Mouse (Mus musculus): ENCODE data around the gene Clhc1. TPM values are rescaled to one million over a fixed set of nuclear protein-coding genes. Genes with fewer than 3 reads are reported as not detected.

Clhc1 gene
- total RNA-seq, 2 experiments from 2014 or later = not detected

DNA sequence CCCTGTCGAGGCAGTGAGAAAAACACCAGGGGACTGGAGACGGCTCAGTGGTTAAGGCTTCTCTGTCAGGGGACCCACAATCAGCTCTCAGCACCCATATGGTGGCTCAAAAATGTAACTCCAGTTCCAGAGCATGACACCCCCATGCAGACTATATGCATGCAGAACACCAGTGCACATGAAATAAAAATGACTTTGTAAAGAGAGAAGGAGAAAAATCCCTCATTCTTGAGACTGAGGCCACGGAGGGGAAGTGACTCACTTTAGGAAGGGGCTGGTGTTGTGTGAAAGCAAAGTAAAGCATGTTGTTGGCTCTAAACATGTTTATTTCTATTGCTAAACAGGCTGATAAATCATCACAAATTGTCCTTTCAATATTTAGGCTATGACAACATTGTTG lies 13.2 kb downstream of the Clhc1 start:
- no peak for DNase-seq (ENCODE audit: low spot score)

DNA sequence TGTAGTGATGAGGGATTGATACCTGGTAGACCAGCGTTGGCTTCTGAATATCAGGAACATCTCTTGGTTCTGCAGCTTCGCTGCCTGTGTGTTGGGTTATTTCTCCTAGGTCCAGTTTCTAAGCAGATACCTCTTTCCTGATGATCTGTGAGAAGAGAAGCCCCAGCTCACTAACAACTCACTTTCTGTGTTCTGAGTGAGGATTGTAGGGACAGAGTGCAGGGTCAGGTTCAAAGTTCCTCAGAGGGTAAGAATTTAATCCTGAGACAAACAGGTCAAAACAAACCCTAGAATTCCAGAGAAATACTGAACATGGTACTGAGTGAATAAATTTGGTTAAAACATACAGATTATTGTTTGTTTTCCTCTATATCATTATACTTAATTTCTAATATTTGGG lies 15.7 kb downstream of the Clhc1 start:
- no peak for DNase-seq (ENCODE audit: low spot score)

DNA sequence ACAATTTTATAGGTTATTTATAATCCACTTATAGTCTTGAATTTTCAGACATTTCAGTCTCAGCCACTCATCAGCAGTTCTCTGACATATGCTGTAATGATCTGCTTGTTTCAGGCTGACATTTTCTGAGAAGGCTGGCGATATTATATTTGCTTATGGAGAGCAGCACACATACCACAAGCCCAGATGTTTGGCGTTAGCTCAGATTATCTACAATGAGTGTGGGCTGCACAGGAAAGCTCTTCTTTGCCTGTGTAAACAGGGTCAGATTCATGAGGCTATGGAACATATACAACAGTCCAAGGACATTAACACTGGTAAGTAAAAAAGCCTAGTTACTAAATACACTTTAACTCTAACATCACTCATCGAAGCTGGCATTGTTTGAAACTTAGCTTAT lies 23.8 kb downstream of the Clhc1 start:
- DNase-seq (ENCODE audit: low spot score) = no peak

DNA sequence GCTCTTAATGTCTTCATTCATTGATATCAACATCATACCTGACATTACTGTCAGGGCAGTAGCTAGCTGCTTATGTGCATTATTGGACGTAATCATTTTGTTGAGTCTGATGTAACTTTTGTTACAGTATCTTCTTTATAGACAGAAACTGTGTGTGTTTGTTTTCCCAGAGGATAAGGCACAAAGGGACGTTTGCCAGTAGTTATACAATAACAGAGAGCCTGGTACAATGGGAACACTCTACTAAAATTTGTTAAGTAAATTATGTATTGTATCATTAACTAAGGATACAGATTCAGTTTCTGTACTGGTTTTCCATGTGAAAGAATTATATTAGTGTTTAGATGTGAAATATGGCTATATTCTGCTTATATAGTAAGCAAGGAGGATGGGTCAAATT lies 24.9 kb downstream of the Clhc1 start:
- no peak for DNase-seq (ENCODE audit: low spot score)

DNA sequence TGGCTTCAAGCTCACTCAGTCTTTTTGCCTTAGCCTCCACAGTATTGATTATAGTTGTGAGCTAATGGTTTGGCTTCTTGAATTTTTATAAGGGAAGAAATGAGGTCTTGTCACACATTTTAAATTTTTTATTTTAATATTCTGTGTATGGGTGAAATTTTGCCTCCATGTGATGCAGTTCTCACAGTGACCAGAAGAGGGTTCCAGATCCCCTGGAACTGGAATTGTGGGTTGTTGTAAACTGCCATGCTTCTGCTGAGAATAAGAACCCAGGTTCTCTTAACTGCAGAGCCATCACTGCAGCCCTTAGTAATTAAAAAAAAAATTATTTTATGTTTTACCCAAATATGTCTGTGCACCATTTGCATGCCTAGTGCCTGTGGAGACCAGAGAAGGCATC lies 31.9 kb downstream of the Clhc1 start:
- DNase-seq (ENCODE audit: low spot score) = no peak

DNA sequence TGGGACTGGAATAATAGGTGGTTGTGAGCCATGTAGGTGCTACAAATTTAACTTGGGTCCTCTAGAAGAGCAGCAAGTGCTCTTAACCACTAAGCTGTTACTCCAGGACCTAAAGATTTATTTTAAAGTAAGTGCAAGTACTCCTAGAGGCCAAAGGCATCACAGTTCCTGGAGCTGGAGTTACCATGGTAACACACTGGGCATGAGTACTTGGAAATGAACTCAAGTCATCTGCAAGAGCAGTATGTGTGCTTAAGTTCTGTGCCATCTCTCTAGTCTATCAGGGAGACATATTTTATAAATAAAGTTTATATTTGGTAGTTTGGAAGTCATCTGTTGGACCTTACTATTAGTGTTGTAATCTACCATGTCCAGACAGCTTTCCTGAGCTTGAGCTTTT lies 47.5 kb downstream of the Clhc1 start:
- no peak for DNase-seq (ENCODE audit: low spot score)

DNA sequence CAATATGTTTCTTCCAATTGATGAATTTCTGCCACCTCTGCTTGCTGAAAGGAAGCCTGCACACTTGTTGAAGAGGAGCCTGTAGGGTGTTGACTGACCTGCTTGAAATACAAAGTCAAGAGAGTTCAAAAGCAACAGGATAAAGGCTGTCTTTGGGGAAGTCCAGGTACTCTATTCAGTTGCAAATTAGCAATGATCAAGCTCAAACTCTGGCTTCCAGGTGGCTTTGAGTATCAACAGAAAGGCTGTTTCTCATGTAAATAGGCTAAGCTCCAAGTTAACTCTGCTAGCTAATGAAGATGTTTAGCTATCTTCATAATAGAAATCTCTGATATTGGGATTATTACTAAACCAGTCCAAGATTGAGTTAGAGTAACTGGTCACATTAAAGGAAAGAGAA lies 49.4 kb downstream of the Clhc1 start:
- DNase-seq (ENCODE audit: low spot score) = no peak

DNA sequence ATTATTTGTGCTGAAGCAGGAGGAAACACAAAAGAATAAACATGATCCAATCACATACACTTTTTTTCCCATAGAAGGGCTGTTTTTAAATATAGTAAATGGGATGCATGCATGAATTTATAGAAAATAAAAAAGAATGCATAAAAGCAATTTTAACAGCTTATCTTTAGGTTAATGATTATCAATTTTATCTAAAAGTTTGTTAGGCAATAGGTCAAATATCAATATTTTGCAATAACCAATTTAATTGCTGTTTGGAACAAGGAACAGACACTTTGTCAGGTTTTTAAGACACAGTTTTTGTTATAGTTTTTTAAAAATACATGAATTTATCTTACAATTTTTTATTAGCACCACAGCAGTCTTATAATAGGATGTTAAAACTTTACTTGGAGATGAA lies 51.2 kb downstream of the Clhc1 start:
- DNase-seq (ENCODE audit: low spot score) = no peak

DNA sequence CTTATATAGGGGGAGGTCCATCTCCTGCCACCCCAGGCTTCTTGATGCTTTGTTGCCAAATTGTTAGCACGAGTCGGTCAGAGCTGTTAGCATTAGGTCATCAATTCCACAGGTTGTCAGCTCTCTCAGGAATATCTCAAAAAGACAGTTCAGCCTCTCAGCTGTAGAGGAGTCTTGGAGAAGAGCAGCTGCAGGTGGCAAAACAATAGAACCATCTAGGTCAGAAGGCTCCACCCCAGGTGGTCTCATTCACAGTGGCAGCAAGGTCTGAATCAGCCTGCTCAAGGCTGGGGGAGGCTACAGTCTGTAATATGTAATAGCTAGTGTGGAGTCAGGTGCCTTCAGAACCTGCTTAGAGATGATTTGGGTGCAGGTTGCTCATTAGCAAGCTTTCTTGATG lies 55.8 kb downstream of the Clhc1 start:
- no peak for DNase-seq (ENCODE audit: low spot score)

DNA sequence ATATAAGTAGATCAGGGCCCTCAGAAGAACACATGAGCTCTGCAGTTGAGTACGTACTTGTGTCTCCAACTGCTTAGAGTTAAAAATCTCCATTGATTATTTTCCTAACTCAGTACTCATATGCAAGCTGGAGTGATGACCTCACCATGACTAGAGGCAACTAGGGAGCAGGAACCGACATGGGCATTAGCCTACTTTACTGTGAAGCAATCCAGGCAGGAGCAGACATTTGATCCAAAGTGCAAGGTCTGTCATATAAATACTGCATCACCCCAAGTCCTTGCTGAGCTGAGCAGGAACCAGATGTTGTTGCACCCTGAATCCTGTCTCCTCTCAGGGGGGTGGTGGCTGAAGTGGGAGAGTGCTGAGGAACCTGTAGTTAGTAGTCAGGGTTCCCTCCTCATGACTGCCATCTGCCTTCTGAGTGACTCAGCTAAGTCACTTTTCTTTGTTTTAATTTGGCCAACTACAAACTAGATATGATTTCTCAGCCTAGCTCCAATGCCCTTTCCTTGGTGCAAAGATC lies 59.8 kb downstream of the Clhc1 start:
- no peak for DNase-seq (ENCODE audit: low spot score)

DNA sequence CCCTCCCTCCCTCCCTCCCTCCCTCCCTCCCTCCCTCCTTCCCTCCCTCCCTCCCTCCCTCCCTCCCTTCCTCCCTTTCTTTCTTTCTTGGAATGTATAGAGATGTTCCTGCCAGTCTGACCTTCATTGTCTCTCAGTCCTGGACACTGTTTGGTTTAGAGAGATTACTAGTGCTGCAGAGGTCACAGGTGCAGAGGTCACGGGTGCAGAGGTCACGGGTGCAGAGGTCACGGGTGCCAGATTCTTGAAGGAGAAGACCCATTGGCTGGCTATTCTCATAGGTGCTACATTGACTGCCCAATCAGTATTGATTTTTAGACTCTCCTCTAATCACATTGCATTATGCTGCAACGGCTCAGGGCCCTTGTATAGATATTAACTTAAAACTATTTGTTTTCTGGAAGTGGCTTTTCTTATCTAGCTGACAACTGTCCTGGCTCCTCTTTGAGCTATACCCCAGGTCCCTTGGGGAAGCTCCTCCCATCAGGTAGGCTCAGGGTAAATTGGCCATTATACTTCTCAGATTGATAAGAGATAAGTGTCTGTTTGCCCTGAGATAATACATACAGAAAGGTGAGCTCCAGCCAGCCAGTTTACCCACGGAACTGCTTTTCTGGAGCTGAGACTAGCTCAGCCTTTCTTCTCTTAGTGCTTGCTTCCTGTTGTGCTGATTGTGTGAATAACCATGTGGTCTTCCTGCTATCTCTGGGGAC lies 62.2 kb downstream of the Clhc1 start:
- DNase-seq (ENCODE audit: low spot score) = no peak

DNA sequence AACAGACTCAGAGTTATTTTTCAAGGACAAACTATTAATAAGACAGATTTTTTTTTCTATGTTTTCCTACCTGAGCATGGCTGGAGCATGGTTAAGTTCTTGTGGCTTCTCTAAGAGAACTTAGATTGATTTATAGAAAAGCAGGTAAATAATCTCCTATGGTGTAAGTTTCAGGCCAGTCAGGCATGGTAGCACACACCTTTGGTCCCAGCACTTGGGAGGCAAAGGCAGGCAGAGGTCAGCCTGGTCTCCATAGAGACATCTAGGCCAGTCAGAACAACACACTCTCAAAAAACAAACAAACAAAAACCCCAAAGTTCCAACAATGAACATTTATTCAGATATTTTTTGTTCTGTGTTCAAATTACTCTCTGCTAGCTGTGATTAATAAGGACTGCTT lies 64.3 kb downstream of the Clhc1 start:
- no peak for DNase-seq (ENCODE audit: low spot score)

DNA sequence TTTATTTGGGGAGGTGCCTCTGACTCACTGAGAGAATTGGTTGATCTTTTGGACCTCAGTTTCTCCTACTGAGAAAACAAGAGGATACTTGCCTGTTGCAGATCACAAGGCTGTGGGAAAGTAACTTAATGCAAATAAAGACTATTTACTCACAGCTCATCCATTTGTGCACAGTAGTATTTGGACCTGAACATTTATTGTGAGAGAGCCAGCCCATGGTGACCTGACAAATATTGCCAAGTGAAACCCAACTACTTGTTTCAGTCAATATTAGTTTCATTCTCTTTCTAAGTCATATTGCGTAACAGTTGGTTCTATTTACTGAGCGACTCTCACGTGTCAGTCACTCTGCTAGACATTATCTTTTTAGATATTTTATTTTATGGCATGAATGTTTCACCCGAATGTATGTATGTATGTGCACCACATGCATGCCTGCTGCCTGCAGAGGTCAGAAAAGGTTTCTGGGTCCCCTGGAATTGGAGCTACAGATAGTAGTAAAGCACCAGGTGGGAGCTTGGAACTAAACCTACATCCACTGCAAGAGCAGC lies 65.5 kb downstream of the Clhc1 start:
- no peak for DNase-seq (ENCODE audit: low spot score)

DNA sequence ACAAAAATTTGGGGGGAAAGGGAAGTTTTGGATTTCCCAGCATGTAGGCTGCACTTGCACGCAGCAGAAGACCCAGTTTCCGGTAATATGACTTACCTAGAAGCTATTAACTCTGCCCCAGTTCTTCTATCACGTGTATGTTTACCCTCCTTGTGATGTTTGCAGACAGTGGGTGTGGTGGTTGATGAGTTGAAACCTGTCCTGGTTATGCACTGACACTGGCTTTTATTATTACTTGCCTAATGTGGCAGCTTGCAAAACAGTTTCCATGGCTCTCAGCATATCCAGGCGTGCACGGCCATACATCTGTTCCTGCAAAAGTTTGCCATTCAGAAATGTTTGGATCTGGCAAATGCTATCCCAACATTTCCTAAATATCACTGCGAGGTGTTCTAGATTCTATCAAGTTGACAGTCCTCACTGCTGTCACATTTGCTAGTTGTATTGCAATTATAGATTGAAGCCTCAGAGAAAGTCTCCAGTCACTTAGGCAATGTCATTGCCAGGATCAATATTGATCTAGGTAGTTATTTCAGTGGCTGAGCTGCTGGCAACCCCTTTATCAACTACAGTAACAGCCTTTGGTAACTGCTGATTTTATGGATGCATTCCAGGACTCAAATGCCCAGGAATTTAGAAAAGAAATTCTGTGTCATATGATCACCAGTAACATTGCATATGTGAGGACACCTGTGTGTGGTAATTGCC lies 66.6 kb downstream of the Clhc1 start:
- no peak for DNase-seq (ENCODE audit: low spot score)

DNA sequence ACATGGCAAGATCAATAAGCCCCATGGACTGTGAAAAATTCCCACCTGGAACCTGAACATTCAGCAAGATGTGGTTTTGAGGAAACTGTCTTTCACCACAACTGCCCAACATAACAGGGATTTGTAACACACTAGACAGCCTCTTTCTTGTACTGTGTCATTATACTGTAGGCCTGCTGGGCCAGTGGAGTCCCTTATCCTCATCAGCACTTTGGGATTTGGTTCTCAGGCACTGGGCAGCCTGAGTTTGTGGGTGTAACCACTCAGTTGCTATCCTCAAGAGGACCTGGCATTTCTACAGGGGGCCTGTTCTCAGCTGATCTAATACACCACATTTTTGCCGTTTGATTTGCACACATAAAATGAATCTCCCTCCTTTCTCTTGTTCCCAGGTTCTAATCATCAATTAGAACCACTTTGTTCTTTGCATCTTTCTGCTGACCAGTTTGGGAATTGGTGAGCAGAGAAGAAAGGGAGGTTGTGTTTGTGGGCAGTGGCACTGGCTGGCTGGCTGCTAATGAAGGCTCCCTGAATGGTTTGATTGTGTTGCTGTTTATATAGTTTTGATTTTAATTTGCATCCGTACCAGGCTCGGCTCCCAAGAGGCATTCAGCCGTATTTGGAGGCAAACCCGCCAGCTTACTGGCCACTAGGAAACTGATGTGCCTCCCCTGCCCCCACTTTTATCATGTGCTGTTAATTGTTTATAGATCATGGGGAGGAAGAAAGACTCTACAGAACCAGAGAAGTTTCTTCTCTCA lies 74.5 kb downstream of the Clhc1 start:
- no peak for DNase-seq (ENCODE audit: low spot score)

DNA sequence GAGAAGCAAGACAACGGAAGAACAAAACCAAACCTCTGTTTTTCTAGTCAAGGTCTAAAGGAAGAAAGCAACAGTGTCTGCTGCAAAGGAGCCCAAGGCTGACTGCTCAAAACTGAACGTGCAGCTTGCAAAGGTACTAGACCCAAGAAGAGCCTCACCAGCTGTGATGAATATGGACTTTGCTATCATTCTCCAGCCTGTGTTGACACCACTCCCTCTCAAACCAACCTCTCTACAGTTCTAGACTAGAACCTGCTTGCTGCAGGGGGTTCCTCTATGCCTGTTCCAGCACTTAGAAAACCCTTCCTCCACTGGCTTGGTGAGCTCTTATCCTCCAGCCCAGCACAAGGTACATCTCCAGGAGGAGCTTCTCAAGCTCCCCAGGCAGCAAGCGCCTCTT lies 75.6 kb downstream of the Clhc1 start:
- DNase-seq (ENCODE audit: low spot score) = no peak

DNA sequence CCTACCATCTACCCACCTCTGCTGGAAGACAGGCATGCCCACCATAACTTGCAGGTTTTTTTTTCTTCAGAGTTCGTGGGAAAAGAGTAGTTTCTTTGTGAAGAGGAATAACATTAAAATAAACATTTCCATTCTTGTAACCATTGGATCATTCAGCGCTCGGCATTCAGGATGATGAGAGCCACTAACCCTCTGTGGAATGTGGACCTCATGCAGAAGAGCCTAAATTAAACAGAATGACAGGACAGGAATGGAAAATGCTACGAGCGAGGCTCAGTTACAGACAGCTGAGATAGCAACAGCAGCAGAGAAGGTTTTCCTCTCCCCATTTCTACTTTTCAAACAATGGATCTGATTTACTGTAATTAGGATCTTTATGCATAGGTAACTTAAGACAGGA lies 78.8 kb downstream of the Clhc1 start:
- DNase-seq (ENCODE audit: low spot score) = no peak

DNA sequence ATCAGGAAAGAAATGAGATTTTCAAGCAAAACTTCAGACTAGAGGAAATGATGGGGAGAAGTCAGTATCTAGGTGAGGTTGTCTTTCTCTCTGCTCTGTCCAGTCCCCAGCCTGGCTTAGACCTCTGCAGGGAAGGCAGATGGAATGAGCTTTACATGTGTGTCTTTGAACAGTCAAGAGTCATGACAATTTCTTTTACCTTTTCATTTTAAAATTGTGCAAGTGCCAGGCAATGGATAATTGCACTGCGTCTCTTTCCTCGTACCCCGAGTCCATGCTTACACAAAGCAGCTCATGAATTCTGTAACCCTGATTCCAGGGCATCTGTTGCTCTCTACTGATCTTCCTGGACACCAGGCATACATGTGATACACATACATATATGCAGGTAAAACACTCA lies 80.0 kb downstream of the Clhc1 start:
- DNase-seq (ENCODE audit: low spot score) = no peak

Measured in gastrocnemius, adult 18-20 months (tissue).